Mouse (Mus musculus): ENCODE data around the gene Gm8879.
"Not testable (repeated sequence)": the region's sequence is repeated elsewhere in the genome, so short reads cannot be mapped to it uniquely, and the experiment has no call there.

Gene Gm8879

DNA sequence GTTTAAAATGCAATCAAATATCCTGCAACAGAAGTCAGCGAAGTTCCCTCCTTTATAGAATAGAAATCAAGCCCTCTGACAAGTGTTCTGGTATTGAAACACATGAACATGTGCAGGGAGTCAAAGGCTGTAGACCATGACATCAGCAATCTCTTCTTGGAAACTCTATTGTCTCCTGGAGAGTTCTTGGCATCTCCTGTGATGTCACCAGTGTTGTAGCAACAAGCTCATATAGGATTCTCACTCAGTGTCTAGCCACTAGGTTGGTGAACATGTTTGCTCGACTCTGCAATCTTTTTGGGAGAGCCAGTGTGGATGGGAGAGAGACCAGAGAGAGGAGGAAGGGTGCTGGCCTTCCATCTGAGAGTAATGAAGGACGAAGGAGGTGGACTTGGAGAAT lies at the start of gene Gm8879:
Gene Gm8879 (plus strand): TSS at position 301 of the 400 bp plus-strand sequence.
- DNase-seq (ENCODE audit: low spot score in 2 of 2), result not testable (repeated sequence)

DNA sequence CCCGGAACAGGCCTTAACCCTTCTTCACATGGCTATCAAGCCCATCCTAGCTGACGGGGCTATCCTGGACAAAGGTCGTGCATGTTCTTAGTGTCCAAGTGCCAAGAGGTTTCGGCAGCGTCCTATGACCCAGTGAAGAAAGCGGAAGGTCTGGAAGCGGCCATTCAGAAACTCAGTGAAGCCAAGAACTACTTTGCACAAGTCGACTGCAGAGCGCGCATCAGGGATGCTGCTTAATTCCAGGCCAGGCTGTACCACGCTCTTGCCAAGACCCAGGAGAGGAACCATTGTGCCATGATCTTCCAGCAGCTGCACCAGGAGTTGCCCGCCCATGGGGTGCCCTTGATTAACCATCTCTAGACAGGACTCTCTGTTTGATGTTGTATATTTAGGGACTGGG lies 10.6 kb downstream of the Gm8879 start:
- DNase-seq (ENCODE audit: low spot score in 2 of 2), result peak; percentile 0 to 7
